Mouse (Mus musculus): ENCODE measurements at regions not wholly inside any gene's neighbourhood (a gene's known extent, or its start where the extent isn't known, plus 50 kb on each side); places are given as distances from the start of the nearest gene placed in this dataset.

DNA sequence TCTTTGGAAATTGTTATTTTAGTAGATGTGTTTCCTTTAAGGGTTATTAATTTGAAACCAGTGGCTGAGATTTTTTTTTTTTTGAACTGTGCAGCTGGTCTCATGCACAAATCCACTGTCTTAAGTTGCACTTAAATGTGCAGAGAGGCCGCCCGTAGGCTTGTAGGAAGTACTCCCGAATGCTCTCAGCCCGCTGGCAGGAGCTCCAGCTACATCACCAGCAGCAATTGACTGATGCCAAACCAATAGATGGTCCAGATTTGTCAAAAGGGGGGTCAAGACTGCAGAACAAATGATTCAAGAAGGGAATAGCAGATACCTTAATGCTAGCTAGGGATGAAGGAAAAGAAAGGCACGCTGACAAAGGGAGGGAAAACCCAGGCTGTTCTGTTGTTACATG lies 406.9 kb upstream of the Mgmt start:
- H3K4me1 ChIP-seq (replicated peaks; ENCODE audit: control insufficient read depth, insufficient read depth, low read length) = no peaks in the 10 kb centered on the region; the same call in 1 of the 2 replicates
- DNase-seq (ENCODE audit: low spot score) (no peak), ATAC-seq (replicated peaks; ENCODE audit: low FRiP score, low TSS enrichment, low read depth) (no peak)
- 61% methylated on average over 5 of the region's 5 CpGs for WGBS
- no peak overlapping the region for H3K4me2 ChIP-seq (ENCODE audit: low read length)
- H3K36me3 ChIP-seq (ENCODE audit: control insufficient read depth, insufficient read depth, low read length) = no peaks in the 10 kb centered on the region
- no peak overlapping the region for H3K9ac ChIP-seq (ENCODE audit: low read length)
- no peak overlapping the region for H3K4me3 ChIP-seq (ENCODE audit: low read depth, low read length)
- H3K27ac ChIP-seq (ENCODE audit: low read depth) = no peak overlapping the region
- no peaks in the 10 kb centered on the region for H3K9me3 ChIP-seq (ENCODE audit: control insufficient read depth, low read length)
- peaks cover 17% of the 10 kb centered on the region for H3K27me3 ChIP-seq (replicated peaks; ENCODE audit: control insufficient read depth, insufficient read depth, low read length)

DNA sequence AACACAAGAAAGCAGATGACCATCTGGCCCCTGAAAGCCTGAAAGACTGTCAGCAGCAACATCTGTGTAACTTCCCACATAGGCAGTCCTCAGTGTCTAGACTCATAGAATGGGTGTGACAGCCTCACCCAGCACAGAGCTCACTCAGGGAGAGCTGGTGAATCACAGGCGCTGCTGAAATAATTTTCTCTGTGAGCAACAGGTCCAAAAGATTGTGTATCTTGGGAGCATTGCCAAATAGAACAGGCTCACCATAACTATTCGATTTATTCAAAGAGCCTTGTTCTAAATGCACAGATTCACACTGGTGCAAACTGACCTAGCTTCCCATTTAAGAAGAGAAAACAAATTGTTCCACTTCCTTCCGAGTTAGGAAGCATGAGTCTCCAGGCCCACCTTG lies 399.6 kb upstream of the Mgmt start:
- DNase-seq (ENCODE audit: low spot score) (no peak), ATAC-seq (replicated peaks; ENCODE audit: low FRiP score, low TSS enrichment, low read depth) (no peak)
- H3K4me2 ChIP-seq (ENCODE audit: low read length) = no peak overlapping the region
- no peak overlapping the region for H3K4me3 ChIP-seq (ENCODE audit: low read depth, low read length)
- H3K36me3 ChIP-seq (ENCODE audit: control insufficient read depth, insufficient read depth, low read length) = no peaks in the 10 kb centered on the region
- 34% methylated on average over 3 of the region's 3 CpGs for WGBS
- no peak overlapping the region for H3K27ac ChIP-seq (ENCODE audit: low read depth)
- no peak overlapping the region for H3K9ac ChIP-seq (ENCODE audit: low read length)
- peaks cover 16% of the 10 kb centered on the region for H3K27me3 ChIP-seq (replicated peaks; ENCODE audit: control insufficient read depth, insufficient read depth, low read length)
- no peaks in the 10 kb centered on the region for H3K4me1 ChIP-seq (replicated peaks; ENCODE audit: control insufficient read depth, insufficient read depth, low read length)
- H3K9me3 ChIP-seq (ENCODE audit: control insufficient read depth, low read length) = no peaks in the 10 kb centered on the region

DNA sequence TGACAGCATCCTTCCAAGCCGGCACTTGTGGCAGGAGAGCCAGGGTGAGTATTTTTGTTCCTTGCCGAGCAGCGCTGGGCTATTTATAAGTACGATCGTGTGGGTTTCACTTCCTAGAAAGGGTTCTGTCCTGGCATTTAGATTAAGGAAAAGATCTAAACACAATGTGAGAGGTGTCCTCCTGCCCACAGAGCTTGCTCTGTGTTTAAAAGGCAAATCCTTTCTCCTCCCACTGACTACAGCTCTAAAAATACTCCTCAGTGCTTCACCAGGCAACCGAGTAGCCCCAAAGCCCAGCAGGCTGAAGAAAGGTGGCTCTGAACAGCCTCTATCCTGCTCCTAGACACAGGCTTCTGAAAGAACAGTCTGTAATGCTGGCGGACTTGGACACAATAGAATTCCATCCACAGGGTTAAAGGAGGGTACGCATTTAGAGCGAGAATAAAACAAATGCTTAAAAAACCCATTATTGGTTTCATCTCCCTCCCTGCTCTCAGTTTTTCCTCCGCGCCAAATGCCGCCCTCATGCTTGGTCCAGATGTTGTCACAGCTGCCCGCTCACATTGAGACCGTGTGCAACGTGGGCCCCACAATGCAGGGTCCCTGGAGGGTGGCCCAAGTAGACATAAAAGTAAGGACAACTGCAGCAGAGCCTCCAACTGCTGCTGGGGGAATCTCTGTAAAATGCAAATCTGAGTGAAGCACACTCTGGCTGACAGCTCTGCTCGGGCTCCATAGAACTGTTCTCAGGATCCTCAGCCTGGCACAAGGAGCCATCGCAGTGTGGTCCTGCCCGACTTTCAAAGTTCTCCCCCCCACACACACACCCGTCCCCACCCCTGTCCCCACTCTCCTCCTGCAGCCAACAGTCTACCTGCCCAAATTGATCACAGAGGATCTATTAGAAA lies 397.8 kb upstream of the Mgmt start:
- Histone ChIP-seq H3K4me2 (ENCODE audit: low read length) (peak overlapping the region; percentile 13; the same call in 1 of the 2 replicates), H3K4me1 (replicated peaks; ENCODE audit: control insufficient read depth, insufficient read depth, low read length) (no peaks in the 10 kb centered on the region), H3K27me3 (replicated peaks; ENCODE audit: control insufficient read depth, insufficient read depth, low read length) (peaks cover 16% of the 10 kb centered on the region), H3K9me3 (ENCODE audit: control insufficient read depth, low read length) (no peaks in the 10 kb centered on the region), H3K4me3 (ENCODE audit: low read depth, low read length) (no peak overlapping the region), H3K36me3 (ENCODE audit: control insufficient read depth, insufficient read depth, low read length) (no peaks in the 10 kb centered on the region), H3K9ac (ENCODE audit: low read length) (no peak overlapping the region), H3K27ac (ENCODE audit: low read depth) (no peak overlapping the region)
- DNase-seq (ENCODE audit: low spot score) = no peak
- WGBS = 58% methylated on average over 19 of the region's 19 CpGs
- no peak for ATAC-seq (replicated peaks; ENCODE audit: low FRiP score, low TSS enrichment, low read depth)

DNA sequence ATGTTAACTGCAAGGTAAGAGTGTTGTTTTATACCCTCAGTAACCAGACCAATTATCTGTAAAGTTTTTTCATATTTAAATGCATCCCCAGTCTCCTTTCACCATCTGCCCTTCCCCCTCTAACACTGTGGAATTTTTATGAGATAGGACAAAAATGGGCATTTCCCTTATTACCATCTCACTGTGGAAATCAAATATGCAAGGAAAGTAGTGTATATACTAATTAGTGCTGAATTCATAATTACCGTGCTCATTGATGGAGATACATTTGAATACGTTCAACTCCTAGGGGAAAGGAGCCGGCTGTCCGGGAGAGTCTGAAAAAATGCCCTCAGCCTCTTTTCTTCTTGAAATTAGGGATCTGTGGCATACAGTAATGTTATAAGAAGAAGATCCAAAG lies 394.4 kb upstream of the Mgmt start:
- Histone ChIP-seq H3K4me3 (ENCODE audit: low read depth, low read length) (no peak overlapping the region), H3K4me2 (ENCODE audit: low read length) (no peak overlapping the region), H3K9ac (ENCODE audit: low read length) (no peak overlapping the region), H3K9me3 (ENCODE audit: control insufficient read depth, low read length) (no peaks in the 10 kb centered on the region), H3K36me3 (ENCODE audit: control insufficient read depth, insufficient read depth, low read length) (no peaks in the 10 kb centered on the region), H3K4me1 (replicated peaks; ENCODE audit: control insufficient read depth, insufficient read depth, low read length) (peaks cover 9% of the 10 kb centered on the region; the same call in 1 of the 2 replicates), H3K27me3 (replicated peaks; ENCODE audit: control insufficient read depth, insufficient read depth, low read length) (peaks cover 13% of the 10 kb centered on the region), H3K27ac (ENCODE audit: low read depth) (no peak overlapping the region)
- 81% methylated on average over 4 of the region's 4 CpGs for WGBS
- DNase-seq (ENCODE audit: low spot score) (no peak), ATAC-seq (replicated peaks; ENCODE audit: low FRiP score, low TSS enrichment, low read depth) (no peak)

DNA sequence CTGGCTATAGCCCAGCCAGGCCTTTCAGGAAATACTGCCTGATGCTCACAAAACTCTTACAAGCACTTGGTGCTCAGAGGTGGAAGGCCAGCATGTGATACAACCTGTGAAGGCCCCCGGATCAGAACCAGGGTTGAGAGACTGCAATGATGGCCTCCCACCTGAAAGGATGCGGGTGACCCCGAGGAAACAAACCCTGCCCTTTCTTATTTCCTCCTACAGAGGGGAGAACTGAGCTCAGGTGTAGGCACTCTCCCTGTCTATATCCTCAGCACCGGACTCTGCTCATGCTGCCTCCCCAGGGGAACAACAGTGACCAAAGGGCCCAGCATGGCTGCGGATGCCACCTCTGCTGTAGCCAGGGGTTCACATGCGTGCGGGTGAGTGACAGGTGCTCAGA lies 393.3 kb upstream of the Mgmt start:
- Histone ChIP-seq H3K36me3 (ENCODE audit: control insufficient read depth, insufficient read depth, low read length) (no peaks in the 10 kb centered on the region), H3K4me1 (replicated peaks; ENCODE audit: control insufficient read depth, insufficient read depth, low read length) (peaks cover 9% of the 10 kb centered on the region; the same call in 1 of the 2 replicates), H3K27me3 (replicated peaks; ENCODE audit: control insufficient read depth, insufficient read depth, low read length) (peaks cover 13% of the 10 kb centered on the region), H3K4me2 (ENCODE audit: low read length) (no peak overlapping the region), H3K27ac (ENCODE audit: low read depth) (no peak overlapping the region), H3K9ac (ENCODE audit: low read length) (no peak overlapping the region), H3K4me3 (ENCODE audit: low read depth, low read length) (no peak overlapping the region), H3K9me3 (ENCODE audit: control insufficient read depth, low read length) (no peaks in the 10 kb centered on the region)
- ATAC-seq (replicated peaks; ENCODE audit: low FRiP score, low TSS enrichment, low read depth) (no peak), DNase-seq (ENCODE audit: low spot score) (no peak)
- 94% methylated on average over 7 of the region's 7 CpGs for WGBS

DNA sequence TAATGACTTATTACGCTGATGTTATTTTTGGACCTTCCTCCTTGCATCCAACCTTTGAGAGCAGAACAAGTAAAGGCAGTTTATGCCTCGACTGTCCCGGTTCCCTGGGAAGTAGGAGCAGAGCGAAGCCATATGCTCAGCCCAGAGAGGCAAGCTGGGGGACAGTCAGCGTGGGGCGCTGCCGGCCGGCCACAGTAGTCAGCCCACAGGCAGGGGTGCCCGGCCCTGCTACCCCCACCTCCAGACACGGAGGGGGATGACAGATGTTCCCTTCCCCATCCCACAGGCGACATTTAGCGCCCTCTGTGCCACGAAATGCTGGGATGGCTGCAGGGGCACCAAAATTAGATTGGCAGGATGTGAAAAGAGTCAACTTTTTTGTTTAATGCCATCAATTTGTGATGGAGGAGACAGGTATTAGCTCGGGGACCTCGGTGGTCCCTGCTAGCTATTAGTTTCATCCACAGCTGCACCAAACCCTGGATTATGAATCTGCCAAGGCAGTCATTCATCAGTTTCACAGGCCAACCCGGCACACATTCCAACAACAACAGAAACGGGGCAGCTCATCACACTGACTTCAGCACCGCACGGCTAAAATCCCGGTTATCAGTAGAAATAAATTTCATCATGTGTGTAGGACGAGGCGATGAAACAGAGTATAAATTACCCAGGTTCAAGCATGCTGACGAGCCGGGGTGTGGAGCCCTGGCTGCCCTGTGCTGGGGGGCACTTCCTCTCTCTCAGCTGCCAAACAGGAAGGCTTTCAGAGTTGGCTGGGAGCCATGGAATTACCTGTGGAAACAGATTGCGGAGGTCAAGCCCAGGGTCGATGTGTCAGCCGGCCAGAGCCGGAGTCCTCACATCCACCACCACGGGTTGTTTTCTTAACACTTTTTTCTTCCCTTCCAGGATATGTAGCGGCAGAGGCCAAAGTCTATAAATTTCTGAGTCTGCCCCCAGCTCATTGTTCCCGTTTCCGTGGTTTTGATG lies 392.3 kb upstream of the Mgmt start:
- Histone ChIP-seq H3K9me3 (ENCODE audit: control insufficient read depth, low read length) (no peaks in the 10 kb centered on the region), H3K9ac (ENCODE audit: low read length) (no peak overlapping the region), H3K4me1 (replicated peaks; ENCODE audit: control insufficient read depth, insufficient read depth, low read length) (peaks cover 9% of the 10 kb centered on the region; the same call in 1 of the 2 replicates), H3K36me3 (ENCODE audit: control insufficient read depth, insufficient read depth, low read length) (no peaks in the 10 kb centered on the region), H3K4me2 (ENCODE audit: low read length) (0 out of 2 replicates have a peak overlapping the region, but pooled peaks have one; percentile 14), H3K27ac (ENCODE audit: low read depth) (0 out of 2 replicates have a peak overlapping the region, but pooled peaks have one; percentile 1), H3K27me3 (replicated peaks; ENCODE audit: control insufficient read depth, insufficient read depth, low read length) (peaks cover 13% of the 10 kb centered on the region), H3K4me3 (ENCODE audit: low read depth, low read length) (no peak overlapping the region)
- DNase-seq (ENCODE audit: low spot score) (no peak), ATAC-seq (replicated peaks; ENCODE audit: low FRiP score, low TSS enrichment, low read depth) (no peak; the same call in 1 of the 2 replicates)
- 39% methylated on average over 32 of the region's 32 CpGs for WGBS

DNA sequence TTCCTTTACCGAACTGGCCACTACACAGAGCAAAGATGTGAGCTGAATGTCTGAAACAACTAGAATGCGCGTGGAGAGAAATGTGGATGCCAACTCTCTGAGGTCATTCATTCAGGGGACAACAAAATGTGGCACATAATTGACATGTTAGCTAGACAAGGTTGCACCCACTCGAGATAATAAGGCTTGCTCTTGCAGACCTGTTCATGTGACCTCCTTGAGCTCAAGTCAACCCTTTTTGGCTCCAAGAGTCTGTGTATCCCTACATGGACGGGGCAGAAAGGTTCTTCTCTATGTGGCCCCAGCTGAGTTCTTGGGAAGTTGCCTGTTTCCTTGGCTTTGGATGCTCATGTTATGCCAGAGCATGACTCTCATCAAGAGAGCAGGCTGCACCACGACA lies 383.0 kb upstream of the Mgmt start:
- no peaks in the 10 kb centered on the region for H3K27me3 ChIP-seq (replicated peaks; ENCODE audit: control insufficient read depth, insufficient read depth, low read length)
- WGBS = 78% methylated on average over 6 of the region's 6 CpGs

DNA sequence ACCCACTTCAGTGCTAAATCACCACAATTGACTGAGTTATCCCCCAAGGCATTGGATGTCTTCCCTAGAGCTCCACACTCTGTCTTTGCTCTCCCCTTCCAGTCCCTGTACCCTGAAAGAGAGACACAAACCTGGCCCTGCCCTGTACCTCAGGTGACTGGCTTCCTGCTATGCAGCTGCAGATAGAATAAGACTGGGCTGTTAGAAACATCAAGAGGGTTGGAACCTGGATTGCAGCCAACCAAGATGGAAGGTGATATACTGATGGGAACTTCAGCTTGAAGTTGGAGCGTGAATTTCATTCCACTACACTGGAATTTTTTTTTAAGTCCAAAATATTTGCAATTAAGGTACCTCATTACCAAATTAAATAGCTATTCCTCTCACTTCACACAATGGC lies 379.0 kb upstream of the Mgmt start:
- DNase-seq (ENCODE audit: low spot score) (no peak), ATAC-seq (replicated peaks; ENCODE audit: low FRiP score, low TSS enrichment, low read depth) (no peak)
- Histone ChIP-seq H3K4me3 (ENCODE audit: low read depth, low read length) (no peak overlapping the region), H3K4me1 (replicated peaks; ENCODE audit: control insufficient read depth, insufficient read depth, low read length) (no peaks in the 10 kb centered on the region), H3K27ac (ENCODE audit: low read depth) (no peak overlapping the region), H3K36me3 (ENCODE audit: control insufficient read depth, insufficient read depth, low read length) (no peaks in the 10 kb centered on the region), H3K27me3 (replicated peaks; ENCODE audit: control insufficient read depth, insufficient read depth, low read length) (no peaks in the 10 kb centered on the region), H3K4me2 (ENCODE audit: low read length) (no peak overlapping the region), H3K9me3 (ENCODE audit: control insufficient read depth, low read length) (no peaks in the 10 kb centered on the region), H3K9ac (ENCODE audit: low read length) (no peak overlapping the region)
- WGBS = 68% methylated on average over 1 of the region's 1 CpGs

More for the DNA sequence above, 383.0 kb upstream of the Mgmt start:
- H3K9me3 ChIP-seq (ENCODE audit: control insufficient read depth, low read length) = no peaks in the 10 kb centered on the region
- no peak overlapping the region for H3K9ac ChIP-seq (ENCODE audit: low read length)
- H3K27ac ChIP-seq (ENCODE audit: low read depth) = no peak overlapping the region
- H3K4me3 ChIP-seq (ENCODE audit: low read depth, low read length) = no peak overlapping the region
- no peak overlapping the region for H3K4me2 ChIP-seq (ENCODE audit: low read length)
- H3K36me3 ChIP-seq (ENCODE audit: control insufficient read depth, insufficient read depth, low read length) = no peaks in the 10 kb centered on the region
- no peak for DNase-seq (ENCODE audit: low spot score)
- no peaks in the 10 kb centered on the region for H3K4me1 ChIP-seq (replicated peaks; ENCODE audit: control insufficient read depth, insufficient read depth, low read length)
- ATAC-seq (replicated peaks; ENCODE audit: low FRiP score, low TSS enrichment, low read depth) = no peak

All from intestine, embryonic 14.5 days (tissue).